Mouse (Mus musculus): ENCODE results near the gene Dlx2.

DNA sequence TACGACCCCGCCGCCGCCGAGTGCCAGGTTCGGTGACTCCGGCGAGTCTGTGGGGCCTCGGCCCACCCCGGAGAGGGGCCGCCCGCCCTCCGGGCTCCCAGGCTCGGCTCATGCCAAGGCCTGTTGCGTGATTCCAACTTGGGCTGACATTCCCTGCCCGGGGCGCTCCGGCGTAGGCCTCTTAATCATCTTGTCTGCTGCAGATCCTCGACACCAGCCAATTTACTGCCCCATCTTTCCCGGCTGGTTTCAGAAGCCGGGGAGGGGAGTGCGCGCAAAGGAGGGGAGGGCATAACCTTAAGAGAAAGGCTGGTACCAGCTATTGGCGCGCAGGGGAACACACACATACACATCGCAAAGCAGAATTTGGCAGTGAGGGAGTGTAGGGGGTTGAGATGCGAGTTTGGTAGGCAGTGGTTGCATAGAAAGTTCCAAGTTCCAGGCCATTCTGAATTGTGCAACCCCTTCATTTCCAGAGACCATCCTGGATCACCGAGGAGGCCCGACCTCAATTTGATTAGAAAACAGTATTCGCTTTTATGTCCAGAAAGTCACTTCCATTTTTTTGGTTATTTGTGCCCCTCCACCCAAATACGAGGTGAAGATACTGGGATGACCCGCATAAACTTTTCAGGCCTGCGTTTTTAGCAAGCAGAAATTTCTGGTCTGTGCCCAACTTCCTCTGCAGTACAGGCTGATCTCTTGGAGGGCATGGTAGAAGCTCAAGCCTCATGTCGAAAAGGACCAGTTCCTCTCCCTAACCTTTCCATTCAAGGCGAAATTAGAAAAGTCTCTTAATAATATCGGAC lies 4.9 kb downstream of the Dlx2 start:
- TF ChIP-seq CTCF (IDR thresholded peaks at IDR 0.05; ENCODE audit: control insufficient read depth, insufficient read depth, low read length) (no peak), POLR2A (IDR thresholded peaks at IDR 0.05; ENCODE audit: borderline replicate concordance, control insufficient read depth, low read depth, low read length) (no peak)
